8 mouse cellular contexts compared by ENCODE assay signal in genomic region chr6:57534611-57535286, GRCm38 (mm10). TPM values are rescaled to one million over a fixed set of nuclear protein-coding genes. Genes with fewer than 3 reads are reported as not detected.
DNase-seq lines count a peak whose midpoint lies in the region; ATAC-seq and TF ChIP-seq lines count a peak whose summit lies in the region.

No protein-coding gene starts in this region.

- H3K9ac ChIP-seq in ES-E14 (ENCODE audit: insufficient read depth, low read depth, low read length, poor library complexity, severe bottlenecking): peak overlapping the region; percentile 33
- H3K9ac ChIP-seq in lung, postnatal 0 days (replicated peaks; ENCODE audit: low read depth): peak overlapping the region; percentile 39

- no peak for TF ChIP-seq POLR2A in bone marrow macrophage, adult 2 months (IDR thresholded peaks at IDR 0.05; ENCODE audit: borderline replicate concordance, low read depth, low read length)
- TF ChIP-seq POLR2A in embryonic fibroblast, embryonic 13.5 days (IDR thresholded peaks at IDR 0.05; ENCODE audit: low read depth, low read length): no peak

- TF ChIP-seq EP300 in lung, postnatal 0 days (IDR thresholded peaks at IDR 0.05): no peak

- H3K27me3 ChIP-seq in lung, postnatal 0 days (replicated peaks; ENCODE audit: insufficient read depth, low read length): no peaks in the 10 kb centered on the region

- intact Hi-C loops in heart, postnatal 10 days (cut with DNase I): loop anchor here (5.0 kb wide), 1 partner anchor 612 kb away; the partner anchor contains the start of genes Nt5c3 and Vmn1r4

- peak overlapping the region; percentile 73 to 74 for H3K4me3 ChIP-seq in ES-E14 (ENCODE audit: insufficient read depth in 1 of 2, low read depth in 1 of 2, low read length in 2 of 2, poor library complexity in 1 of 2, severe bottlenecking in 1 of 2)
- H3K4me3 ChIP-seq in bone marrow macrophage, adult 2 months (ENCODE audit: insufficient read depth, low read length): peak overlapping the region; percentile 84
- H3K4me3 ChIP-seq in embryonic fibroblast, embryonic 13.5 days (ENCODE audit: insufficient read depth, low read length): peak overlapping the region; percentile 79
- H3K4me3 ChIP-seq in lung, postnatal 0 days (ENCODE audit: low read depth, low read length): peak overlapping the region; percentile 63

- 1% methylated on average over 31 of the region's 31 CpGs for WGBS in lung, postnatal 0 days

- in situ Hi-C loops in ES-E14 (cut with MboI; ENCODE audit: low sequenced_read_pairs in 2 of 2, unreplicated experiment in 2 of 2): loop anchor here in 1 of 2 experiments (25.0 kb wide), 1 partner anchor 722 kb away; no protein-coding TSS in a partner anchor

- H3K27ac ChIP-seq in ES-E14 (ENCODE audit: insufficient read depth, low read depth, low read length, poor library complexity, severe bottlenecking): no peak overlapping the region
- H3K27ac ChIP-seq in bone marrow macrophage, adult 2 months (ENCODE audit: insufficient read depth, low read depth, low read length): peak overlapping the region; percentile 53
- H3K27ac ChIP-seq in embryonic fibroblast, embryonic 13.5 days (ENCODE audit: insufficient read depth, low read length): peak overlapping the region; percentile 16
- peak overlapping the region; percentile 89 for H3K27ac ChIP-seq in lung, postnatal 0 days (ENCODE audit: low read length)

- ATAC-seq in lung, postnatal 0 days: no peak; the same call in 1 of the 2 replicates

- H3K4me1 ChIP-seq in ES-E14 (ENCODE audit: control insufficient read depth in 2 of 2, insufficient read depth in 2 of 2, low read length in 2 of 2, poor library complexity in 1 of 2): 0 out of 4 replicates have a peak, but pooled peaks cover 0 to 2% of the 10 kb centered on the region in 2 experiments
- peaks cover 6% of the 10 kb centered on the region for H3K4me1 ChIP-seq in bone marrow macrophage, adult 2 months (ENCODE audit: control insufficient read depth, insufficient read depth, low read length)
- H3K4me1 ChIP-seq in embryonic fibroblast, embryonic 13.5 days (ENCODE audit: control insufficient read depth, insufficient read depth, low read length): no peaks in the 10 kb centered on the region
- no peaks in the 10 kb centered on the region for H3K4me1 ChIP-seq in lung, postnatal 0 days (ENCODE audit: insufficient read depth, low read depth, low read length)

- DNase-seq in ES-E14 (ENCODE audit: low read depth, low spot score): peak; percentile 39
- DNase-seq in heart, postnatal 10 days: peak; percentile 58 to 65
- DNase-seq in layer of hippocampus, adult 18-20 months (ENCODE audit: low spot score in 2 of 2): peak; percentile 12 to 55
- DNase-seq in lung, postnatal 0 days (ENCODE audit: low spot score): peak; percentile 55
- peak; percentile 61 for DNase-seq in ovary, postnatal 36 days (ENCODE audit: low spot score)
- peak; percentile 62 for DNase-seq in thymus, postnatal 25 days

- no peaks in the 10 kb centered on the region for H3K9me3 ChIP-seq in ES-E14 (ENCODE audit: control insufficient read depth, insufficient read depth, low read depth, low read length)
- H3K9me3 ChIP-seq in lung, postnatal 0 days (ENCODE audit: low read length): no peaks in the 10 kb centered on the region

- H3K36me3 ChIP-seq in ES-E14 (ENCODE audit: control insufficient read depth, insufficient read depth, low read length, poor library complexity, severe bottlenecking): no peaks in the 10 kb centered on the region
- no peaks in the 10 kb centered on the region for H3K36me3 ChIP-seq in lung, postnatal 0 days (ENCODE audit: insufficient read depth, low read length)

- H3K4me2 ChIP-seq in lung, postnatal 0 days (replicated peaks; ENCODE audit: low read depth, low read length): peak overlapping the region; percentile 88

- TF ChIP-seq CTCF in bone marrow macrophage, adult 2 months (IDR thresholded peaks at IDR 0.05; ENCODE audit: low read depth, low read length): no peak
- TF ChIP-seq CTCF in embryonic fibroblast, embryonic 13.5 days (IDR thresholded peaks at IDR 0.05; ENCODE audit: borderline replicate concordance, insufficient read depth, low read length): no peak
- TF ChIP-seq CTCF in lung, postnatal 0 days (IDR thresholded peaks at IDR 0.05): no peak

TF ChIP-seq in ES-E14, 5 proteins besides CTCF, POLR2A, EP300 and RAD21:
- no peak for TF ChIP-seq HCFC1 (IDR thresholded peaks at IDR 0.05; ENCODE audit: borderline replicate concordance, insufficient read depth, low read length)
- TF ChIP-seq CHD2 (IDR thresholded peaks at IDR 0.05; ENCODE audit: low read depth, low read length): 0 out of 2 replicates have a peak, but pooled peaks have one; percentile 23
TF ChIP-seq in ES-E14: peak in this region for 1.

RNA-seq across cellular contexts. Expression of gene Ppm1k, which starts 0.5 kb away (rescaled TPM):
- 3.5 and 5.4 TPM in 2 replicates for total RNA-seq in ES-E14 (2012; rRNA removed)
- 10.2 and 16.2 TPM in 2 replicates for polyA plus RNA-seq in bone marrow macrophage, adult 2 months (2012; ENCODE audit: insufficient read depth, insufficient read length, missing spikeins)
- 6.9 and 11.4 TPM in 2 replicates for polyA plus RNA-seq in embryonic fibroblast, embryonic 13.5 days (2011; ENCODE audit: insufficient read length, low read depth, missing spikeins)
- total RNA-seq in heart, postnatal 10 days (2021): 10 to 100 TPM; 19.1 to 23.2 TPM
- 10 to 100 TPM; 73.7 to 85.4 TPM for total RNA-seq in layer of hippocampus, adult 18-20 months (2021)
- polyA plus RNA-seq in lung, postnatal 0 days (2015; fragmentation: Nextera tagmentation; extraction: Ambion mirVana): 5.5 and 6.6 TPM in 2 replicates

RNA-seq across cellular contexts. Expression of gene Herc6, which starts 46.1 kb away (rescaled TPM):
- 0.36 and 0.69 TPM in 2 replicates for total RNA-seq in ES-E14 (2012; rRNA removed)
- 37.9 and 53.1 TPM in 2 replicates for polyA plus RNA-seq in bone marrow macrophage, adult 2 months (2012; ENCODE audit: insufficient read depth, insufficient read length, missing spikeins)
- polyA plus RNA-seq in embryonic fibroblast, embryonic 13.5 days (2011; ENCODE audit: insufficient read length, low read depth, missing spikeins): 9.1 and 12.1 TPM in 2 replicates
- total RNA-seq in heart, postnatal 10 days (2021): 1 to 10 TPM; 2.4 to 3.6 TPM
- total RNA-seq in layer of hippocampus, adult 18-20 months (2021): 1 to 10 TPM; 7.6 TPM
- 3.5 and 4.1 TPM in 2 replicates for polyA plus RNA-seq in lung, postnatal 0 days (2015; fragmentation: Nextera tagmentation; extraction: Ambion mirVana)
